Mouse (Mus musculus) embryonic facial prominence, embryonic 10.5 days (tissue): ENCODE data around the gene Eif4enif1. TPM values are rescaled to one million over a fixed set of nuclear protein-coding genes. Genes with fewer than 3 reads are reported as not detected.
A peak's percentile ranks its signal among the peaks of the same experiment; 100 is the strongest.
"Not testable (repeated sequence)": the region's sequence is repeated elsewhere in the genome, so short reads cannot be mapped to it uniquely, and the experiment has no call there.

ENCODE experiments used
- DNase-seq: peaks from one replicate; pipeline ENCODE4 v3.0.0-alpha.2; 2017; ENCODE audit warnings: low spot score
- H3K27ac ChIP-seq: fragments of 300-500 bp; sonication (generic); replicated peaks from 2 replicates; pipeline ENCODE4 v1.5.1; 2016; ENCODE audit warnings: mild to moderate bottlenecking
- H3K27me3 ChIP-seq: fragments of 300-500 bp; sonication (generic); replicated peaks from 2 replicates; pipeline ENCODE4 v1.6.1; 2016; ENCODE audit warnings: low read depth, mild to moderate bottlenecking; ENCODE audit not compliant: poor library complexity, severe bottlenecking
- H3K36me3 ChIP-seq: fragments of 300-500 bp; sonication (generic); replicated peaks from 2 replicates; pipeline ENCODE4 v1.6.1; 2016; ENCODE audit warnings: mild to moderate bottlenecking, moderate library complexity
- H3K4me1 ChIP-seq: fragments of 300-500 bp; sonication (generic); 2 replicates; pipeline ENCODE4 v1.6.1; 2016
- H3K4me3 ChIP-seq: fragments of 300-500 bp; sonication (generic); 2 replicates; pipeline ENCODE4 v1.5.1; 2016; ENCODE audit warnings: mild to moderate bottlenecking, moderate library complexity
- H3K9me3 ChIP-seq: fragments of 300-500 bp; sonication (generic); 2 replicates; pipeline ENCODE4 v1.6.1; 2016; ENCODE audit warnings: mild to moderate bottlenecking
- WGBS: fragments of 180-500 bp; shearing (Covaris S2); methylation state at CpG from one replicate; pipeline ENCODE4 v1.1.7; 2016; 5-methylcytosine and 5-hydroxymethylcytosine counted together
- polyA plus RNA-seq: library from polyadenylated mRNA; unstranded; fragments of >200 nt; fragmentation: Nextera tagmentation; extraction: Ambion mirVana; gene quantifications from 2 replicates; pipeline ENCODE4 v1.2.1, GENCODE M21; 2016

The Eif4enif1 gene
- polyA plus RNA-seq, 1 experiment from 2014 or later = 65.6 TPM

DNA sequence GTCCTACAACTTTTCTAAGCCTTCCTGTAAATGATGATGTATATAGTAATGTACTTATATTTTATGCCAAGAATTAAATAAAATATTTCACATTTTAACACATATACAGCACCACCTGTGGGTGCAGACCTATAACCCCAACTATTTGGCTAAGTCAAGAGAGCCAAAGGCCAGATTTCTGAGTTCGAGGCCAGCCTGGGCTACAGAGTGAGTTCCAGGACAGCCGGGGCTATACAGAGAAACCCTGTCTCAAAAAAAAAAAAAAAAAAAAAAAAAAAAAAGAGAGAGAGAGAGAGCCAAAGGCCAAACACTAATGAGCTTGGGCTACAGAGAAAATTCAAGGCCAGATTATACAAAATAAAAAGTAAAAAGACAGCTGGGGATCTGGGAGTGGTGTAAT lies 33.1 kb upstream of the Eif4enif1 start:
- not testable (repeated sequence) for H3K4me3 ChIP-seq, H3K27ac ChIP-seq, H3K4me1 ChIP-seq, H3K27me3 ChIP-seq, DNase-seq, H3K36me3 ChIP-seq
- peaks cover 26% of the 10 kb centered on the region for H3K9me3 ChIP-seq
- whole genome bisulfite sequencing = 81% methylated on average over 2 of the region's 2 CpGs

DNA sequence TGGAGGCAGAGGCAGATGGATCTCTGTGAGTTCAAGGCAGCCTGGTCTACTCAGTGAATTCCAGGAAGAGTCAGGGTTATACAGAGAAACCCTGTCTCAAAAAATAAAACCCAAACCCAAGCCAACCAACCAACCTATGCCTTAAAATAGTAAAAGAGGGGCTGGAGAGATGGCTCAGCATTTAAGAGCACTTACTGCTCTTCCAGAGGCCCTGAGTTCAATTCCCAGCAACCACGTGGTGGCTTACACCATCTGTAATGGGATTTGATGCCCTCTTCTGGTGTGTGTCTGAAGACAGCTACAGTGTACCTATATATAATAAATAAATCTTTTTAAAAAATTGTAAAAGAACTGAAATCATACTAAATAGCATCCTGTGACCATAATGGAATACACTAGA lies 30.3 kb upstream of the Eif4enif1 start:
- H3K27me3 ChIP-seq, H3K27ac ChIP-seq, DNase-seq, H3K4me1 ChIP-seq, H3K36me3 ChIP-seq, H3K4me3 ChIP-seq: not testable (repeated sequence)
- WGBS = 70% methylated on average over 1 of the region's 1 CpGs
- peaks cover 23% of the 10 kb centered on the region for H3K9me3 ChIP-seq

DNA sequence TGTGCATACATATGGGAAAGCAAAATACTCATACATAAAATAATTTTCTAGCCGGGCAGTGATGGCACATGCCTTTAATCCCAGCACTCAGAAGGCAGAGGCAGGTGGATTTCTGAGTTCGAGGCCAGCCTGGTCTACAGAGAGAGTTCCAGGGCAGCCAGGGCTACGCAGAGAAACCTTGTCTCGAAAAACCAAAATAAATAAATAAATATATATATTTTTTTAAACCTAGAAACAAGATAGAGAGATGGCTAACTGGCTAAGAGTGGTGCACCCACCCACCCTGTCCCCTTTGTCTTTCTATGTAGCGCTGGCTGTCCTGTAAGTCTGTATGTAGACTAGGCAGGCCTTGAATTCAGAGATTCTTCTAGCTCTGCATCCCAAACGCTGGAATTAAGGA lies 29.7 kb upstream of the Eif4enif1 start:
- not testable (repeated sequence) for H3K4me3 ChIP-seq
- 61% methylated on average over 5 of the region's 6 CpGs for WGBS

GRCm38 (mm10) chr11:3173425-3174318 lies 28.5 kb upstream of the Eif4enif1 start:
- H3K4me1 ChIP-seq, H3K27me3 ChIP-seq, H3K4me3 ChIP-seq, H3K27ac ChIP-seq: not testable (repeated sequence)
- H3K9me3 ChIP-seq = peaks cover 12% of the 10 kb centered on the region
- H3K36me3 ChIP-seq = peaks cover 11% of the 10 kb centered on the region
- WGBS = 85% methylated on average over 11 of the region's 11 CpGs
- peak; percentile 27 for DNase-seq

More for the DNA sequence above, 29.7 kb upstream of the Eif4enif1 start:
- H3K36me3 ChIP-seq, H3K27ac ChIP-seq, DNase-seq, H3K27me3 ChIP-seq, H3K4me1 ChIP-seq: not testable (repeated sequence)
- peaks cover 21% of the 10 kb centered on the region for H3K9me3 ChIP-seq

- H3K27ac ChIP-seq, H3K27me3 ChIP-seq, H3K4me3 ChIP-seq, DNase-seq, H3K4me1 ChIP-seq: not testable (repeated sequence)
- 85% methylated on average over 6 of the region's 6 CpGs for WGBS
- Histone ChIP-seq H3K36me3 (peaks cover 12% of the 10 kb centered on the region), H3K9me3 (peaks cover 12% of the 10 kb centered on the region)
Measured at GRCm38 (mm10) chr11:3178968-3179725, 23.0 kb upstream of the Eif4enif1 start.

DNA sequence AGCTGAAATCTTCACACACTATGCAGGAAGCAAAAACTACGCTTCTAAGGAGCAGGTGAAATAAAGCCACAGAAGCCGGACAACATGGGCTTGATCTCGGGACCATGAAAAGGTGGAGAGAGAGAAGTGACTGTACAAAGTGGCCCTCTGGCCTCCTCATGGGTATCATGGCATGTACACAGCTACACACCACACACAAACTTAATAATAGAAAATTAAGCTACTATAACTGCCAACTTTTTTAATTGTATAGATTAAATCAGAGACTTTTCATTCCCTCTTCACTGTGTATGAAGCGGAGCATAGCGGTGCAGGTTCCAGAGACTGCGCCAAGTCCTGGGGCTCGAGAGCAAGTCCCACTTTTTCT lies 22.5 kb upstream of the Eif4enif1 start:
- H3K27ac ChIP-seq, H3K4me1 ChIP-seq, H3K4me3 ChIP-seq, H3K27me3 ChIP-seq, DNase-seq: not testable (repeated sequence)
- Histone ChIP-seq H3K36me3 (peaks cover 12% of the 10 kb centered on the region), H3K9me3 (peaks cover 12% of the 10 kb centered on the region)
- WGBS = 85% methylated on average over 7 of the region's 7 CpGs

DNA sequence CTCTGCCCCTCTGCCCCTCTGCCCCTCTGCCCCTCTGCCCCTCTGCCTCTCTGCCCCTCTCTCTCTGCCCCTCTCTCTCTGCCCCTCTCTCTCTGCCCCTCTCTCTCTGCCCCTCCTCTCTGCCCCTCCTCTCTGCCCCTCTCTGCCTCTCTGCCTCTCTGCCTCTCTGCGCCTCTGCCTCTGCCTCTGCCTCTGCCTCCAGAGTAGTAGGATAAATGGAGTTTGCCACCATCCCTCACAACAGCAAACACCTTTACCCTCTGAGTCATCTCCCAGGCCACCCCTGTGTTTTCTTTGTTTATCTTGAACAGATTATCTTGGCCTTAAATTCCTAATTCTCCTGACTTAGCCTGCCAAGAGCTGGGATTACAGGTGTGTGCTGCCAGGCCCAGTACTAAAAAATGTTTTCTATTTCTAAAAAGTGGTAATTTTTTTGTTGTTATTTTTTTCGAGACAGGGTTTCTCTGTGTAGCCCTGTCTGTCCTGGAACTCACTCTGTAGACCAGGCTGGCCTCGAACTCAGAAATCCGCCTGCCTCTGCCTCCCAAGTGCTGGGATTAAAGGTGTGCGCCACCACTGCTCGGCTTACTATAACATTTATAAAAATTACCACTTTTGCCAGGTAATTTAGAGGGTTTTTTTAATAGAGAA lies 21.6 kb upstream of the Eif4enif1 start:
- 77% methylated on average over 6 of the region's 6 CpGs for WGBS
- not testable (repeated sequence) for H3K36me3 ChIP-seq, DNase-seq, H3K27ac ChIP-seq, H3K4me3 ChIP-seq, H3K4me1 ChIP-seq, H3K27me3 ChIP-seq
- H3K9me3 ChIP-seq = peaks cover 12% of the 10 kb centered on the region

GRCm38 (mm10) chr11:3181250-3181649 lies 20.9 kb upstream of the Eif4enif1 start:
- DNase-seq = peak; percentile 29
- H3K27me3 ChIP-seq, H3K4me3 ChIP-seq, H3K36me3 ChIP-seq, H3K4me1 ChIP-seq, H3K27ac ChIP-seq: not testable (repeated sequence)
- H3K9me3 ChIP-seq = peaks cover 12% of the 10 kb centered on the region
- 61% methylated on average over 4 of the region's 4 CpGs for WGBS

DNA sequence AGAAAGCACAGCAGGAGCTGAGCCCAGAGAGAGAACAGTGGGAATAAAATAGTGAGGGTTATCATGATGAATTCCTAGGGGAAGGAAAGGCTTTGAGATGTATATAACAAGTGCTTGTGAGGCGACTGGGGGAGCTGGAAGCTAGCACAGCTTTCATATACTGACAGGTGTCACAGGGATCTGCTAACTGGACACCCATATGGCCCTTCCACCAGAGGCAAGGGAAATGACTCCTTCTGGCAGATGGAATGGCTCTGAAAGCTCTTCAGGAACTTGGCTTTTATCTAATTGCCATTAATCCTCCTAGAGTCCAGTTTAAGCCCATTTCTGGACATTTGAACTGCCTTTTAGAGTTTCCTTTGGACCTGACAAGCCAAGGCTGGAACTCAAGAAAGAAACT lies 20.2 kb upstream of the Eif4enif1 start:
- not testable (repeated sequence) for H3K4me3 ChIP-seq, DNase-seq, H3K27ac ChIP-seq, H3K4me1 ChIP-seq, H3K36me3 ChIP-seq, H3K27me3 ChIP-seq
- 57% methylated on average over 1 of the region's 1 CpGs for WGBS
- H3K9me3 ChIP-seq = peaks cover 12% of the 10 kb centered on the region

DNA sequence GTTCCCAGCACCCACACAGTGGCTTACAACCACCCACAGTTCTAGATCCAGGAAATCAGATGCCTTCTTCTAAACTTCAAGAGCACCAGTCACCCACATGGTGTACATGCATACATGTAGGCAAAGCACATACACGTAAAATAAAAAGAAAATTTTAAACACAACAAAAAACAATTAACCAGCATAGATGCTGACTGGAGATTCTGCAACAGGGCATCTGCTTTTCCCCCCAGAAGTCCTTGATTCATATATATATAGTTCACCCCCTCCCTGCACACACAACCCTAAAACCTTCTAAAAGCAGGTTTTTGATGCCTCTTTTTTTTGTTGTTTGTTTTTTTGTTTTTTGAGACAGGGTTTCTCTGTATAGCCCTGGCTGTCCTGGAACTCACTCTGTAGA lies 19.5 kb upstream of the Eif4enif1 start:
- H3K27me3 ChIP-seq, DNase-seq, H3K4me3 ChIP-seq, H3K4me1 ChIP-seq, H3K27ac ChIP-seq, H3K36me3 ChIP-seq: not testable (repeated sequence)
- peaks cover 12% of the 10 kb centered on the region for H3K9me3 ChIP-seq
- WGBS = 90% methylated on average over 1 of the region's 1 CpGs

DNA sequence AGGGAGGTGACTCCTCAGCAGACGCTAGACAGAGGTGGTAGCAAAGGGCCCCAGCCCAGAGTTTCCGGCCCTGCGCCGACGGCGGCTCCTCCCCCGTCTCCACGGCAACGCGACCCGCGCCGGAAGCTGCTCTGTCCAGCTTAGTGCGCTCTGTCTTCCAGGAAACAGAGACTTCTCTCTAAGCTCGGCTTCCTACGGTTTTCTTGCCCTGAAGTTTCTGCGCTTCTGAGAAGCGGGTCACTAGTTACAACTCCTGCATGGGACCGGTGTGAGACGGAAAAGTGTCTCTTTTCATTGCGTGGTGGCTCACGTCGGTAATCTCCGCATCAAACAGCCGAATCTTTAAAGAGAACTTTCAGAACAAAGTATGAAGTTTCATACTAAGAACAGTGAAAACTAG lies 8.8 kb upstream of the Eif4enif1 start, which contains the start of gene Sfi1:
TSS of gene Sfi1 (minus strand) at position 101 of the 400 bp plus-strand sequence.
- 84% methylated on average over 25 of the region's 25 CpGs for WGBS
- no peak for DNase-seq
- Histone ChIP-seq H3K4me3 (no peak within 1 kb of the TSS), H3K27me3 (no peaks in the 10 kb centered on the region), H3K4me1 (no peaks in the 10 kb centered on the region), H3K36me3 (no peaks in the 10 kb centered on the region), H3K27ac (no peak within 1 kb of the TSS), H3K9me3 (no peaks in the 10 kb centered on the region)

GRCm38 (mm10) chr11:3200636-3201035 lies 1.6 kb upstream of the Eif4enif1 start:
- not testable (repeated sequence) for H3K4me3 ChIP-seq, H3K27ac ChIP-seq, H3K4me1 ChIP-seq, DNase-seq, H3K9me3 ChIP-seq, H3K27me3 ChIP-seq
- WGBS = 89% methylated on average over 7 of the region's 7 CpGs
- peaks cover 16% of the 10 kb centered on the region for H3K36me3 ChIP-seq
